Mouse (Mus musculus): ENCODE results near the gene Gm5089.

DNA sequence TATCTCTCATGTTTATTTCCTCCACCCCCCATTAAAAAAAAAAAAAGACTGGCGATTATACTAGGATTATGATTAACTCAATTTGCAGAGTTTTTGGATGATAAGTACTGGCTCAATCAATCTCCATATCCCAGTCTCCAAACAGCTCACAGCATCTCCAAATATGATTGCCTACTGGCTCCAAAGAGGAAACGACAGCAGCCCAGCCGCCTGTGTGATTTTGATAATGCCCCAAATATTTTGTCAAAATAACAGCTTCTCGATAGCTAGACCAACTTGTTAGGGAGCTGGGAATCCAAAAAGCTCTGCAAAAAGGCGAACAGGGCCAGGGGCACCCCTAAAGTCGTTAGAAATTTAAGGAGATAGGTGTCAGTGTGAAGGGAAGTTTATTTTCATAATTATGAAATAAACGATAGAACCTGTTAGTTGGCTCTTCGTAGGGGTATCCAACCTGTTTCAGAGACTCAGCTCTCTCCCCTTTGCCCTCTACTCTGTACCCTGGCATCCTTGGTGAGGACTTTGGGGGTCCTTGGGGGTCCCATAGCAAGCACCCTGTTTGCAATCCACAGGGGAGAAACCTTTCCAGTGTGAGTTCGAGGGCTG lies 27.2 kb upstream of the Gm5089 start:
- TF ChIP-seq CTCF (IDR thresholded peaks at IDR 0.05; ENCODE audit: borderline replicate concordance, insufficient read depth, low read depth, low read length) (no peak), POLR2A (IDR thresholded peaks at IDR 0.05; ENCODE audit: borderline replicate concordance, insufficient read depth, low read length) (no peak)

Measured in cerebellum, adult 2 months (tissue).